Comparison of ENCODE assay signal across 19 mouse cellular contexts in genomic region chr6:120115443-120115842, GRCm38 (mm10). TPM values are rescaled to one million over a fixed set of nuclear protein-coding genes. Genes with fewer than 3 reads are reported as not detected.
A peak's percentile ranks its signal among the peaks of the same experiment; 100 is the strongest.
DNase-seq lines count a peak whose midpoint lies in the region; ATAC-seq and TF ChIP-seq lines count a peak whose summit lies in the region.
"Had no signal": no experiment of that assay in that cellular context is flagged by ENCODE, and none has a peak within 500 bp of the region (broad histone marks: within the 10 kb centered on the region; RNA-seq: fewer than 3 reads in every experiment).

No protein-coding gene starts in this region.

- no peak for TF ChIP-seq EP300 in CH12.LX (IDR thresholded peaks at IDR 0.05; ENCODE audit: low read length)

- TF ChIP-seq CTCF in CH12.LX (conservative IDR thresholded peaks at IDR 0.05 in 1 of 2, IDR thresholded peaks at IDR 0.05 in 1 of 2; ENCODE audit: low read depth in 2 of 2, low read length in 2 of 2): no peak

- WGBS in kidney, embryonic 15.5 days: 65% methylated on average over 3 of the region's 3 CpGs

- no peak overlapping the region for H3K9ac ChIP-seq in kidney, embryonic 15.5 days
- H3K9ac ChIP-seq in CH12.LX (ENCODE audit: insufficient read depth, low read depth): peak overlapping the region; percentile 58; the same call in 1 of the 2 replicates
- H3K9ac ChIP-seq: neural tube, embryonic 12.5 days had no signal

- dilution Hi-C loops in CH12.LX (cut with MboI; ENCODE audit: extremely low pct_ligation_motif_present, extremely low pct_unique_long_range_greater_than_20kb, low sequenced_read_pairs): no loop called here

- no peaks in the 10 kb centered on the region for H3K27me3 ChIP-seq in kidney, embryonic 15.5 days
- no peaks in the 10 kb centered on the region for H3K27me3 ChIP-seq in CH12.LX (replicated peaks)
- H3K27me3 ChIP-seq: neural tube, embryonic 12.5 days had no signal

- no peaks in the 10 kb centered on the region; the same call in none of the 2 replicates for H3K79me2 ChIP-seq in CH12.LX (replicated peaks; ENCODE audit: control insufficient read depth, extremely low read depth, insufficient read depth, poor library complexity, severe bottlenecking)

- no peak overlapping the region for H3K4me3 ChIP-seq in kidney, embryonic 15.5 days (replicated peaks)
- H3K4me3 ChIP-seq in CH12.LX (replicated peaks in 1 of 3; ENCODE audit: low read depth in 2 of 3, low read length in 2 of 3, poor library complexity in 1 of 3): no peak overlapping the region
- H3K4me3 ChIP-seq: forebrain, embryonic 10.5 days; neural tube, embryonic 12.5 days had no signal

- no peak for ATAC-seq in kidney, embryonic 15.5 days (replicated peaks; ENCODE audit: low FRiP score)
- no peak for ATAC-seq in megakaryocyte progenitor cell, adult 5-6 weeks (replicated peaks; ENCODE audit: poor library complexity)
- ATAC-seq: hindbrain, embryonic 16.5 days; midbrain, embryonic 16.5 days had no signal

- no peaks in the 10 kb centered on the region for H3K36me3 ChIP-seq in kidney, embryonic 15.5 days
- no peaks in the 10 kb centered on the region for H3K36me3 ChIP-seq in CH12.LX (replicated peaks in 1 of 2; ENCODE audit: control insufficient read depth in 1 of 2, insufficient read depth in 1 of 2, low read length in 1 of 2)
- H3K36me3 ChIP-seq: forebrain, embryonic 10.5 days; neural tube, embryonic 12.5 days had no signal

- no peak overlapping the region for H3K4me2 ChIP-seq in kidney, embryonic 15.5 days
- H3K4me2 ChIP-seq in CH12.LX (ENCODE audit: insufficient read depth, low read depth, poor library complexity, severe bottlenecking): peak overlapping the region; percentile 7; the same call in 1 of the 2 replicates
- H3K4me2 ChIP-seq: neural tube, embryonic 12.5 days had no signal

- in situ Hi-C loops in CH12.LX (cut with MboI; ENCODE audit: low pct_ligation_motif_present, low pct_unique_long_range_greater_than_20kb, low sequenced_read_pairs): loop anchor here (5.0 kb wide), 2 partner anchors 37 to 72 kb away; no protein-coding TSS in a partner anchor

- H3K4me1 ChIP-seq in kidney, embryonic 15.5 days: peaks cover 28% of the 10 kb centered on the region
- peaks cover 32 to 61% of the 10 kb centered on the region in 2 experiments for H3K4me1 ChIP-seq in CH12.LX (ENCODE audit: control insufficient read depth in 1 of 2, insufficient read depth in 2 of 2)

- TF ChIP-seq RAD21 in CH12.LX (IDR thresholded peaks at IDR 0.05; ENCODE audit: low read depth, low read length): no peak

- DNase-seq in heart, adult 11 months: peak; percentile 83
- no peak for DNase-seq in heart, postnatal 14 days
- DNase-seq in kidney, postnatal 10 days: no peak
- DNase-seq in CH12.LX (ENCODE audit: extremely low read depth): no peak
- peak; percentile 46 for DNase-seq in induced T-regulatory cell, adult 2 months (ENCODE audit: low read depth)
- DNase-seq in layer of hippocampus, postnatal 25 days (ENCODE audit: extremely low spot score in 1 of 2, low spot score in 1 of 2): no peak
- DNase-seq: cerebellum, adult 9-11 months; embryo, embryonic 11 days; liver had no signal

- intact Hi-C loops in heart, postnatal 14 days (cut with DNase I): no loop called here

- TF ChIP-seq POLR2A in CH12.LX (IDR thresholded peaks at IDR 0.05; ENCODE audit: low read depth, low read length): no peak

- H3K27ac ChIP-seq in kidney, embryonic 15.5 days: peak overlapping the region; percentile 80; the same call in 1 of the 2 replicates
- peak overlapping the region; percentile 55 for H3K27ac ChIP-seq in CH12.LX (ENCODE audit: insufficient read depth, low read depth)
- H3K27ac ChIP-seq: neural tube, embryonic 12.5 days had no signal

- no peaks in the 10 kb centered on the region for H3K9me3 ChIP-seq in kidney, embryonic 15.5 days (replicated peaks)
- no peaks in the 10 kb centered on the region for H3K9me3 ChIP-seq in CH12.LX (replicated peaks; ENCODE audit: low read length)
- H3K9me3 ChIP-seq: forebrain, embryonic 10.5 days; neural tube, embryonic 12.5 days had no signal

TF ChIP-seq in CH12.LX, 34 proteins besides CTCF, POLR2A, EP300 and RAD21:
- no peak for TF ChIP-seq JUN (IDR thresholded peaks at IDR 0.05; ENCODE audit: insufficient read depth, low read depth, low read length)
- no peak for TF ChIP-seq HCFC1 (IDR thresholded peaks at IDR 0.05; ENCODE audit: low read depth, low read length)
- TF ChIP-seq JUND (conservative IDR thresholded peaks at IDR 0.05; ENCODE audit: low read depth, low read length): no peak
- TF ChIP-seq CHD2 (IDR thresholded peaks at IDR 0.05; ENCODE audit: low read length): no peak
- no peak for TF ChIP-seq RCOR1 (conservative IDR thresholded peaks at IDR 0.05; ENCODE audit: low read depth, low read length)
- no peak for TF ChIP-seq NELFE (IDR thresholded peaks at IDR 0.05; ENCODE audit: low read depth, low read length)
- TF ChIP-seq MEF2A (IDR thresholded peaks at IDR 0.05; ENCODE audit: borderline replicate concordance, low read depth, low read length): no peak

RNA-seq across cellular contexts. Expression of gene Ninj2, which starts 22.3 kb away (rescaled TPM):
- not detected for total RNA-seq in heart, postnatal 14 days (2021)
- polyA plus RNA-seq in kidney, embryonic 15.5 days (2015; fragmentation: Nextera tagmentation; extraction: Ambion mirVana): not detected in 2 replicates
- total RNA-seq in CH12.LX (2012; rRNA removed) (4.6 and 6.5 TPM in 2 replicates), CH12.LX (2014; rRNA removed) (not detected in 2 replicates)
- polyA plus RNA-seq in CH12.LX (2012; ENCODE audit: insufficient read length, low read depth): 0.97 and 1.1 TPM in 2 replicates
- not detected in 2 replicates for total RNA-seq in megakaryocyte progenitor cell, adult 5-6 weeks (2015)
- total RNA-seq in megakaryocyte progenitor cell, adult 5-6 weeks (2017): not detected in 2 replicates
- 1 to 10 TPM; 2.3 to 2.9 TPM for total RNA-seq in layer of hippocampus, postnatal 25 days (2021)
- total RNA-seq: adrenal gland, postnatal 10 days; gastrocnemius, postnatal 4 days had no signal
- polyA plus RNA-seq: forebrain, embryonic 10.5 days; hindbrain, embryonic 16.5 days; midbrain, embryonic 16.5 days; neural tube, embryonic 12.5 days; small intestine, adult 2 months; stomach, embryonic 14.5 days had no signal

Comparison
In these comparisons a context has a peak if more than half of its experiments do, and no peak if none do; other contexts are left out.
1. DNase-seq: peak in heart, adult 11 months (single experiment) and induced T-regulatory cell, adult 2 months (single experiment); none in heart, postnatal 14 days (0 of 2), kidney, postnatal 10 days (single experiment), CH12.LX (single experiment) and layer of hippocampus, postnatal 25 days (0 of 2).